8 mouse cellular contexts compared by ENCODE assay signal in genomic region chr13:109686116-109686876, GRCm38 (mm10).
DNase-seq lines count a peak whose midpoint lies in the region; ATAC-seq and TF ChIP-seq lines count a peak whose summit lies in the region.

No protein-coding gene starts in this region.

- peak overlapping the region; percentile 82 for H3K4me3 ChIP-seq in lung, adult 2 months (replicated peaks; ENCODE audit: extremely low read depth, low read depth, low read length)
- peak overlapping the region; percentile 49 for H3K4me3 ChIP-seq in forebrain, embryonic 12.5 days (replicated peaks)
- peak overlapping the region; percentile 53 for H3K4me3 ChIP-seq in limb, embryonic 15.5 days
- peak overlapping the region; percentile 69 for H3K4me3 ChIP-seq in small intestine, adult 2 months (ENCODE audit: low read depth, low read length)

- no peaks in the 10 kb centered on the region for H3K4me1 ChIP-seq in lung, adult 2 months (ENCODE audit: control insufficient read depth, insufficient read depth, low read length)
- peaks cover 22% of the 10 kb centered on the region for H3K4me1 ChIP-seq in forebrain, embryonic 12.5 days
- no peaks in the 10 kb centered on the region for H3K4me1 ChIP-seq in limb, embryonic 15.5 days
- H3K4me1 ChIP-seq in small intestine, adult 2 months (ENCODE audit: control insufficient read depth, insufficient read depth, insufficient read length, low read length), result no peaks in the 10 kb centered on the region; the same call in 1 of the 2 replicates

- peak; percentile 14; the same call in 1 of the 2 replicates for ATAC-seq in forebrain, embryonic 12.5 days (ENCODE audit: low FRiP score)
- ATAC-seq in limb, embryonic 15.5 days (ENCODE audit: insufficient number of reproducible peaks, low FRiP score, low TSS enrichment, low read depth), result peak; percentile 61; the same call in 1 of the 2 replicates

- TF ChIP-seq POLR2A in lung, adult 2 months (IDR thresholded peaks at IDR 0.05; ENCODE audit: borderline replicate concordance, extremely low read depth, low read depth, low read length), result no peak
- TF ChIP-seq POLR2A in small intestine, adult 2 months (IDR thresholded peaks at IDR 0.05; ENCODE audit: low read depth, low read length), result no peak

- no peak for DNase-seq in lung, adult 2 months
- DNase-seq in lung, postnatal 25 days (ENCODE audit: low spot score), result no peak
- no peak for DNase-seq in thymus, postnatal 25 days
- DNase-seq in natural killer cell, adult 2 months (ENCODE audit: low spot score in 2 of 2), result no peak
- DNase-seq in testis, postnatal 14 days (ENCODE audit: low spot score), result no peak

- no peaks in the 10 kb centered on the region for H3K27me3 ChIP-seq in forebrain, embryonic 12.5 days
- H3K27me3 ChIP-seq in limb, embryonic 15.5 days, result no peaks in the 10 kb centered on the region
- no peaks in the 10 kb centered on the region for H3K27me3 ChIP-seq in small intestine, adult 2 months (ENCODE audit: control insufficient read depth, insufficient read depth, low read length)

- H3K9ac ChIP-seq in forebrain, embryonic 12.5 days, result peak overlapping the region; percentile 68; the same call in 1 of the 2 replicates
- peak overlapping the region; percentile 41 for H3K9ac ChIP-seq in limb, embryonic 15.5 days

- H3K36me3 ChIP-seq in forebrain, embryonic 12.5 days (replicated peaks), result no peaks in the 10 kb centered on the region
- no peaks in the 10 kb centered on the region for H3K36me3 ChIP-seq in limb, embryonic 15.5 days
- H3K36me3 ChIP-seq in small intestine, adult 2 months (ENCODE audit: control insufficient read depth, insufficient read depth, low read length), result no peaks in the 10 kb centered on the region

- H3K9me3 ChIP-seq in forebrain, embryonic 12.5 days, result no peaks in the 10 kb centered on the region
- no peaks in the 10 kb centered on the region for H3K9me3 ChIP-seq in limb, embryonic 15.5 days

- WGBS in lung, adult 2 months, result 13% methylated on average over 4 of the region's 4 CpGs
- WGBS in forebrain, embryonic 12.5 days, result 34% methylated on average over 4 of the region's 4 CpGs
- WGBS in limb, embryonic 15.5 days, result 7% methylated on average over 4 of the region's 4 CpGs
- WGBS in small intestine, adult 2 months, result 5% methylated on average over 4 of the region's 4 CpGs

- no peak for TF ChIP-seq CTCF in lung, adult 2 months (IDR thresholded peaks at IDR 0.05; ENCODE audit: insufficient read depth, low read length)
- no peak for TF ChIP-seq CTCF in small intestine, adult 2 months (IDR thresholded peaks at IDR 0.05; ENCODE audit: extremely low read depth, insufficient read length, insufficient replicate concordance, low read depth, low read length)

- H3K27ac ChIP-seq in forebrain, embryonic 12.5 days, result no peak overlapping the region
- H3K27ac ChIP-seq in limb, embryonic 15.5 days, result peak overlapping the region; percentile 89
- H3K27ac ChIP-seq in small intestine, adult 2 months (ENCODE audit: insufficient read depth, low read depth, low read length), result peak overlapping the region; percentile 82

- H3K4me2 ChIP-seq in forebrain, embryonic 12.5 days, result peak overlapping the region; percentile 82
- H3K4me2 ChIP-seq in limb, embryonic 15.5 days, result peak overlapping the region; percentile 83
